Mouse (Mus musculus): ENCODE data around the gene Rsbn1. TPM values are rescaled to one million over a fixed set of nuclear protein-coding genes. Genes with fewer than 3 reads are reported as not detected.

The Rsbn1 gene
- polyA plus RNA-seq, 1 experiment: 14.5 TPM

DNA sequence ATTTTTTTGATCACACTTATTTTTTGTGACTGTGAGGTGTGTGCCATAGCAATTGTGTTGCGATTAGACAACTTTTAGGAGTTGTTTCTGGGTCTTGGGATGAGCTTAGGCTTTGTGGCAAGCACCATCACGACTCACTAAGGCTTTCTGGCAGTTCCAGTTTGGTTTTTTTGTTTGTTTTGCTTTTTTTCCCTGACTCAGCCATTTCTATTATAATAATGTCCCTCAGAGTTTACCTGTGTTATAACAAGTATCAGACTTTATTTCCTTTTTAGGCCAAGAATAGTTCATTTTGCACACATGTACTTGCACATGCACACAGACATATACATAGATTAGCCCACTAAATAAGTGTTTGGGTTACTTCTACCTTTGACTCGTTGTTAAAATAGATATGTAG lies 46.7 kb downstream of the Rsbn1 start:
- TF ChIP-seq POLR2A (IDR thresholded peaks at IDR 0.05; ENCODE audit: borderline replicate concordance, insufficient read depth, low read length) (no peak), CTCF (IDR thresholded peaks at IDR 0.05; ENCODE audit: borderline replicate concordance, insufficient read depth, low read depth, low read length) (no peak)
- H3K27ac ChIP-seq (ENCODE audit: insufficient read depth, low read length): no peak overlapping the region
- H3K4me3 ChIP-seq (replicated peaks; ENCODE audit: insufficient read depth, low read depth, low read length): no peak overlapping the region
- 88% methylated on average over 3 of the region's 3 CpGs for WGBS
- H3K27me3 ChIP-seq (ENCODE audit: control insufficient read depth, insufficient read depth, low read length): no peaks in the 10 kb centered on the region
- no peak for DNase-seq
- no peaks in the 10 kb centered on the region for H3K4me1 ChIP-seq (ENCODE audit: control insufficient read depth, insufficient read depth, low read length)

DNA sequence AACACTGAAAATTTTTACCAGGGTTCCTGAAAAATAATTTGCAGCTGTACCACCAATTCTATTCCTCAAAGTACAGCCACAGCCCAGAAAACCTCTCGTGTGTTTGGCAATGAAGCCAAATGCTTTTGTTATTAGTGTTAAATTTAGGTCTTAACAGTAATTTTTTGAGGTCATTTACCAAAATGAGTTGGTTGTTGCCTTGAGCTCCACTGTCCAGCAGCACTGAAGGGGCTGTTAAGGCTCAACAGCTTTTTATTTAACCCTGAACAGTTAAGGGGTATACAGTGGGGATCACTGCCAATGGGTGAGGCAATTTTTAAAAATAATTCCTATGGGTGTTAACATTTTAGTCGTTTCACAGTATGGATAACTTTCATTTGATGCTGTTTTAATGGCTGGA lies 53.3 kb downstream of the Rsbn1 start:
- Histone ChIP-seq H3K4me1 (ENCODE audit: control insufficient read depth, insufficient read depth, low read length) (no peaks in the 10 kb centered on the region; the same call in 1 of the 2 replicates), H3K27ac (ENCODE audit: insufficient read depth, low read length) (no peak overlapping the region), H3K27me3 (ENCODE audit: control insufficient read depth, insufficient read depth, low read length) (no peaks in the 10 kb centered on the region), H3K4me3 (replicated peaks; ENCODE audit: insufficient read depth, low read depth, low read length) (peak overlapping the region; percentile 85)
- peak in 1 of 2 experiments; percentile 13 for DNase-seq
- TF ChIP-seq POLR2A (IDR thresholded peaks at IDR 0.05; ENCODE audit: borderline replicate concordance, insufficient read depth, low read length): no peak
- no peak for TF ChIP-seq CTCF (IDR thresholded peaks at IDR 0.05; ENCODE audit: borderline replicate concordance, insufficient read depth, low read depth, low read length)
- WGBS: 16% methylated on average over 2 of the region's 2 CpGs

DNA sequence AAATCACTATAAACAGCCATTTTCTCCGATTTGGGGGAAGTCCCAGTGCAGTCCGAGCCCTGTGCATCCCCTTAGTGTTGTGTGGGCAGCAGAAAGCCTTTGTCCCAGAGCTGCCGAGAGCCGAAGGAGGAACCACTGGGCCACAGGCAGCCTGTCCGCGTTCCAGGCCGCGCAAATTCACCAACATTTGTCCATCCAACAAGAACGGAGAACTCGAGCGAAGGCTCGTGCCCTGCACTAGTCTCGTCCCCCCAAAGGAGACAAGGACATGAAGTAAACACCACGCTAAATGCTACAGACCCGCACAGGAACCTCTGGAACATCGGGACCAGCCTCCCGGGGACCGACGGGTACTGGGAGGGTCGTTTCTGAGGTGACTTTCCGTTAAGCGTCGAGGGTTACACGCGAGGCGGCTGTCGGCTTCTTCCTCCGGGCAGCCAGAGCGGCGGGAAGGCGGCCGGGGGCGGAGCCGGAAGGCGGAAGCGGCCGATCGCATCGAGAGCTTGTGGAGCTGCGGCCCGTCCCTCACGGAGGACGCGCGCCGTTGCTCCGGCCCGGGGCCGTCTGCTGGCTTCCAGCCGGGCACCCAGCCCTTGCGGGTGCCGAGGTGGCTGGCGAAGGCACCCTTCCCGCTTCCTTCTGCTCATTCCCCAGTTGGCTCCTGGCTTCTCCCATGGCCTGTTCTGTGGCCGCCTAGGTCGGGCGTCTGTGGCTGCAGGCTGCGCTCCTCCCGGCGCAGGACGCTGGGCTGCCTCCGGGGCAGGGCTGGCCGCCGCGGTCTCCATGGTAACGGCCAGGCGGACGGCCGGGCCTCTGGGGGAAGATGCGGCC lies 54.2 kb downstream of the Rsbn1 start, which contains the start of gene Phtf1:
Phtf1 (plus strand) TSS at position 250 of the 831 bp plus-strand sequence.
- peak; percentile 86 to 91 for DNase-seq
- TF ChIP-seq CTCF (IDR thresholded peaks at IDR 0.05; ENCODE audit: borderline replicate concordance, insufficient read depth, low read depth, low read length): no peak
- TF ChIP-seq POLR2A (IDR thresholded peaks at IDR 0.05; ENCODE audit: borderline replicate concordance, insufficient read depth, low read length): peak; percentile 82
- WGBS: under 1% methylated on average over 70 of the region's 70 CpGs
- H3K27ac ChIP-seq (ENCODE audit: insufficient read depth, low read length): peak within 1 kb of the TSS; percentile 80
- H3K27me3 ChIP-seq (ENCODE audit: control insufficient read depth, insufficient read depth, low read length): no peaks in the 10 kb centered on the region
- no peaks in the 10 kb centered on the region; the same call in 1 of the 2 replicates for H3K4me1 ChIP-seq (ENCODE audit: control insufficient read depth, insufficient read depth, low read length)
- peak within 1 kb of the TSS; percentile 85 for H3K4me3 ChIP-seq (replicated peaks; ENCODE audit: insufficient read depth, low read depth, low read length)

DNA sequence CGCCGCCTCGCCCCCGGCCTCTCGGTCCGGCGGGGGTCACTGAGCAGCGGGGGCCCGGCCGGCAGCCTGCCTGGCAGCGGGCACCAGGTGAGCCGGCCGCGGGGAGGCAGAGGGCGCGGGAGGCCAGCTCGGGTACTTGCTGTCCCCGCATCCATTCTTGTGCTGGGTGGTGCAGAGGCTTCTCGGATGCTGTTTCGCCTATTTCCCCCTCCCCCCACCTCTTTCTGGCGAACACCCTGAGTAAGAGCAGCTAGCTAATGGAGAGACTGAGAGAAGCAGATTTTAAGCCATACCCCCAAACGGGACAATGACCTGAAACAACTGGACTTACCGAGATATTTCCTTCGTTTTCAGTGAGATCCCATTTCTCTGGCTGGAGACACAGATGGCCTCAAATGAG lies 54.8 kb downstream of the Rsbn1 start:
- peak in 1 of 2 experiments; percentile 76 for DNase-seq
- Histone ChIP-seq H3K27ac (ENCODE audit: insufficient read depth, low read length) (peak overlapping the region; percentile 80), H3K4me3 (replicated peaks; ENCODE audit: insufficient read depth, low read depth, low read length) (peak overlapping the region; percentile 85), H3K27me3 (ENCODE audit: control insufficient read depth, insufficient read depth, low read length) (no peaks in the 10 kb centered on the region), H3K4me1 (ENCODE audit: control insufficient read depth, insufficient read depth, low read length) (no peaks in the 10 kb centered on the region; the same call in 1 of the 2 replicates)
- TF ChIP-seq CTCF (IDR thresholded peaks at IDR 0.05; ENCODE audit: borderline replicate concordance, insufficient read depth, low read depth, low read length) (no peak), POLR2A (IDR thresholded peaks at IDR 0.05; ENCODE audit: borderline replicate concordance, insufficient read depth, low read length) (no peak)
- WGBS: under 1% methylated on average over 24 of the region's 24 CpGs

DNA sequence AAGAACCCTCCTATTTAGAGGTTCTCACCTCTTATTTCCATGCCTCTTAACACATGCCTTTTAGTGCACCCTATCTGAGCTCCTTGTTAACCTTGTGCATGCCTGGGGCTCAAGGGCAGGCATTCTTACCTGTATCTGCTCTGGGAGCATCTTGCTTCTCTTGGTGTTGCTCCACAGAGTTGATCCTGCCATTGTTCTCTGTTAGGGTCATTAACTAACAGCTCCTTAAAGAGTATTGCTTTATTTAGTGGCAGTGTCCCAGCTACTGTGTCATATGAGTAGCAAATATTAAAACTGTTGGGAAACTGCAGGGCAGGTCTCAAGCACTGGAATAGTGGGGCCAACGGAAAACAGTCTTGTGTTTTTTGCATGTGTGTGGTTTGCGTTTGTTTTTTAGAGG lies 57.2 kb downstream of the Rsbn1 start:
- Histone ChIP-seq H3K27me3 (ENCODE audit: control insufficient read depth, insufficient read depth, low read length) (no peaks in the 10 kb centered on the region), H3K4me1 (ENCODE audit: control insufficient read depth, insufficient read depth, low read length) (no peaks in the 10 kb centered on the region; the same call in 1 of the 2 replicates), H3K4me3 (replicated peaks; ENCODE audit: insufficient read depth, low read depth, low read length) (no peak overlapping the region), H3K27ac (ENCODE audit: insufficient read depth, low read length) (no peak overlapping the region)
- WGBS: 97% methylated on average over 2 of the region's 2 CpGs
- no peak for DNase-seq
- no peak for TF ChIP-seq CTCF (IDR thresholded peaks at IDR 0.05; ENCODE audit: borderline replicate concordance, insufficient read depth, low read depth, low read length)
- no peak for TF ChIP-seq POLR2A (IDR thresholded peaks at IDR 0.05; ENCODE audit: borderline replicate concordance, insufficient read depth, low read length)

DNA sequence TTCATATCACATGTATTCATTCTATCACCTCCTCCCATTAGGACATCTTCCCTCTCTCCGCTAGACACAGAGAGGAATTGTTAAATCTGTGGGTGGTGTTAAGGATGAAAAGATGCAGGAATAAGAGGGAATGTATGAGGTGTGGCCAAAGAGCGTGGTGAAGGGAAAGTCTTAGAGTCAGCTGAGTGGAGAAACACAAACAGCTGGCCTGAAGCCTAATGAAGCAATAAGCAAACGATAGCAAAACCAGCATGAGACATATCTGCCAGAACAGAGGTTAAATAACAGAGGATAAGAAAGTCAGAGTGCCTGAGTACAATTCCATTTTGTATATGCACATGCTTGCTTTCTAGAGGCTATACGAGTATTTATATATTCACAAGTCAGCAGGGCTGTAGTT lies 70.6 kb downstream of the Rsbn1 start:
- Histone ChIP-seq H3K4me3 (replicated peaks; ENCODE audit: insufficient read depth, low read depth, low read length) (no peak overlapping the region), H3K27ac (ENCODE audit: insufficient read depth, low read length) (no peak overlapping the region), H3K4me1 (ENCODE audit: control insufficient read depth, insufficient read depth, low read length) (no peaks in the 10 kb centered on the region), H3K27me3 (ENCODE audit: control insufficient read depth, insufficient read depth, low read length) (no peaks in the 10 kb centered on the region)
- WGBS: 60% methylated on average over 4 of the region's 4 CpGs
- TF ChIP-seq CTCF (IDR thresholded peaks at IDR 0.05; ENCODE audit: borderline replicate concordance, insufficient read depth, low read depth, low read length): no peak
- no peak for TF ChIP-seq POLR2A (IDR thresholded peaks at IDR 0.05; ENCODE audit: borderline replicate concordance, insufficient read depth, low read length)
- DNase-seq: no peak

DNA sequence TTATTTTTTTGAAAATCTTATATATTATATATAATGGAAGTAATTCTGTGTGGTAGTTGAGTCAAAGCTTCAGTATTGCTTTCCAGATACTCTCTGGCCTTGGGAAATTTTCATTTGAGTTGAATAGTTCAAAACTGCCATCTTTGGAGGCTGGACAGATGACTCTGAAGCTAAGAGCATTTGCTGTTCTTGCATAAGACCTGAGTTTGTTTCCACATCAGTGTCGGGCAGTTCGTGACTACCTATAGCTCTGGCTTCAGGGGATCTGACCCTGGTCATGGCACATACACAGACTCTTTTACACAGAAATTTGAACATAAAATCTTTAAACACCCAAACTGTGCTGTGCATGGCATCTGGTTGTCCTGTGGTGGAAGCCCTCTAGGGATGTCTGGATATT lies 71.3 kb downstream of the Rsbn1 start:
- no peaks in the 10 kb centered on the region for H3K27me3 ChIP-seq (ENCODE audit: control insufficient read depth, insufficient read depth, low read length)
- no peak for DNase-seq
- H3K27ac ChIP-seq (ENCODE audit: insufficient read depth, low read length): no peak overlapping the region
- TF ChIP-seq CTCF (IDR thresholded peaks at IDR 0.05; ENCODE audit: borderline replicate concordance, insufficient read depth, low read depth, low read length): no peak
- TF ChIP-seq POLR2A (IDR thresholded peaks at IDR 0.05; ENCODE audit: borderline replicate concordance, insufficient read depth, low read length): no peak
- H3K4me1 ChIP-seq (ENCODE audit: control insufficient read depth, insufficient read depth, low read length): no peaks in the 10 kb centered on the region
- WGBS: 99% methylated on average over 2 of the region's 2 CpGs
- H3K4me3 ChIP-seq (replicated peaks; ENCODE audit: insufficient read depth, low read depth, low read length): no peak overlapping the region

All from cerebellum, adult 2 months (tissue).